Mouse (Mus musculus): ENCODE data around the gene Capg. TPM values are rescaled to one million over a fixed set of nuclear protein-coding genes. Genes with fewer than 3 reads are reported as not detected.

The Capg gene
- polyA plus RNA-seq, 1 experiment from 2014 or later, result 6.3 TPM

DNA sequence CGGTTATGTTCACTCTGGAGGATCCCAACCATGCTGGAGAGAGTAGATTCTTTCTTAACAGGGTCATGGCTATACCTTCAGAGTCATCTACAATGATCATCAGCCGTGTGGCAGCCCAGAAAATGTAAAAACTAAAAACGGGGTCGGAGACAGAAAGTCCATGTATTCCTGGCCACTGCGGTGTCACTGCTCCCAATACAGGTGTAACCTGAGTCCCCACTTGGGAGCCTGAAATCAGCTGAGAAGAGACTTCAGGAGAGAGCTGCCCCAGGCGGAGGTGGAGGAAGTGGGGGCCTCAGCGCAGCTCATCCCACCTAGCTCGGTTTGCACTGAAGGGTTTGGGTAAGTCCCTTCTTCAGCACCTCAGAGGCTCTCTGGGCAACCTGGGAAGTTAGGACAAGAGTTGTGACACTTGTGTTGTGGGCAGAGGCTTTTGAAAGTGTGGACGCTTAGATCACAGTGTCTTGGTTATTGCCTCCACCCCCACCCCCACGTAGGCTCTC lies 6.1 kb upstream of the Capg start:
- H3K4me3 ChIP-seq (ENCODE audit: low read depth, low read length), result peak overlapping the region; percentile 43
- peaks cover 6% of the 10 kb centered on the region; the same call in 1 of the 2 replicates for H3K4me1 ChIP-seq (ENCODE audit: control insufficient read depth, insufficient read depth, low read length)
- DNase-seq (ENCODE audit: low spot score), result no peak
- H3K27me3 ChIP-seq (replicated peaks; ENCODE audit: control insufficient read depth, insufficient read depth, low read length), result no peaks in the 10 kb centered on the region
- peak; percentile 1; the same call in 1 of the 2 replicates for ATAC-seq
- WGBS, result 57% methylated on average over 10 of the region's 10 CpGs
- H3K4me2 ChIP-seq (ENCODE audit: low read length), result peak overlapping the region; percentile 55
- no peak overlapping the region for H3K27ac ChIP-seq (ENCODE audit: low read depth, low read length)
- no peaks in the 10 kb centered on the region for H3K9me3 ChIP-seq (replicated peaks; ENCODE audit: control insufficient read depth, low read length)
- peak overlapping the region; percentile 72 for H3K9ac ChIP-seq (ENCODE audit: low read length)
- H3K36me3 ChIP-seq (ENCODE audit: control insufficient read depth, insufficient read depth, low read length), result no peaks in the 10 kb centered on the region

GRCm38 (mm10) chr6:72538562-72539031 lies 5.6 kb upstream of the Capg start:
- WGBS, result under 1% methylated on average over 16 of the region's 16 CpGs
- peaks cover 6% of the 10 kb centered on the region; the same call in 1 of the 2 replicates for H3K4me1 ChIP-seq (ENCODE audit: control insufficient read depth, insufficient read depth, low read length)
- H3K4me3 ChIP-seq (ENCODE audit: low read depth, low read length), result peak overlapping the region; percentile 43
- no peaks in the 10 kb centered on the region for H3K36me3 ChIP-seq (ENCODE audit: control insufficient read depth, insufficient read depth, low read length)
- DNase-seq (ENCODE audit: low spot score) (peak; percentile 94), ATAC-seq (peak; percentile 94)
- H3K9me3 ChIP-seq (replicated peaks; ENCODE audit: control insufficient read depth, low read length), result no peaks in the 10 kb centered on the region
- H3K27ac ChIP-seq (ENCODE audit: low read depth, low read length), result no peak overlapping the region
- no peaks in the 10 kb centered on the region for H3K27me3 ChIP-seq (replicated peaks; ENCODE audit: control insufficient read depth, insufficient read depth, low read length)
- H3K9ac ChIP-seq (ENCODE audit: low read length), result peak overlapping the region; percentile 72
- peak overlapping the region; percentile 55 for H3K4me2 ChIP-seq (ENCODE audit: low read length)

GRCm38 (mm10) chr6:72543265-72543850 lies 833 bp upstream of the Capg start:
- H3K9me3 ChIP-seq (replicated peaks; ENCODE audit: control insufficient read depth, low read length), result no peaks in the 10 kb centered on the region
- ATAC-seq (no peak), DNase-seq (ENCODE audit: low spot score) (no peak)
- H3K4me1 ChIP-seq (ENCODE audit: control insufficient read depth, insufficient read depth, low read length), result 0 out of 2 replicates have a peak, but pooled peaks cover 3% of the 10 kb centered on the region
- H3K27me3 ChIP-seq (replicated peaks; ENCODE audit: control insufficient read depth, insufficient read depth, low read length), result no peaks in the 10 kb centered on the region
- 62% methylated on average over 12 of the region's 12 CpGs for WGBS
- no peak overlapping the region for H3K4me2 ChIP-seq (ENCODE audit: low read length)
- no peak overlapping the region for H3K9ac ChIP-seq (ENCODE audit: low read length)
- no peak overlapping the region for H3K27ac ChIP-seq (ENCODE audit: low read depth, low read length)
- no peaks in the 10 kb centered on the region for H3K36me3 ChIP-seq (ENCODE audit: control insufficient read depth, insufficient read depth, low read length)
- no peak overlapping the region for H3K4me3 ChIP-seq (ENCODE audit: low read depth, low read length)

DNA sequence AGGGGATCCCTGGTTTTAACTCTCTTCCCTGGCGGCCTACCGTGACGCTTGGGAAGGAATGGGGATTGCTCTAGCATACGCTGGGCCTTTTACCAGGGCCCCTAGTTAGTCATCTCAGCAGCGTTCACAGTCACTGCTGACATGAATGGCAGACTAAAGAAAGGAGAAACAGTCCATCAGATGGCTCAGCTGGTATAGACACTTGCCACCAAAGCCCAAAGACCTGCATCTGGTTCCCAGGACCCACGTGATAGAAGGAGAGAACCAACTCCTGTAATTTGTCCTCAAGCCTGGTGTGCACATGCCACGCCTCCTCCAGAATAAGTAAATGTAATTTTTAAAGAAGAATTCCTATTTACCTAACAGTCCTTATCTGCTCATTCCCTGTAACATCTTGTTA lies 1.2 kb downstream of the Capg start:
- Histone ChIP-seq H3K4me3 (ENCODE audit: low read depth, low read length) (no peak overlapping the region), H3K27me3 (replicated peaks; ENCODE audit: control insufficient read depth, insufficient read depth, low read length) (no peaks in the 10 kb centered on the region), H3K4me1 (ENCODE audit: control insufficient read depth, insufficient read depth, low read length) (no peaks in the 10 kb centered on the region), H3K27ac (ENCODE audit: low read depth, low read length) (no peak overlapping the region), H3K36me3 (ENCODE audit: control insufficient read depth, insufficient read depth, low read length) (no peaks in the 10 kb centered on the region), H3K9ac (ENCODE audit: low read length) (no peak overlapping the region), H3K4me2 (ENCODE audit: low read length) (no peak overlapping the region), H3K9me3 (replicated peaks; ENCODE audit: control insufficient read depth, low read length) (no peaks in the 10 kb centered on the region)
- DNase-seq (ENCODE audit: low spot score), result no peak
- 53% methylated on average over 7 of the region's 7 CpGs for WGBS
- ATAC-seq, result no peak

- Histone ChIP-seq H3K36me3 (ENCODE audit: control insufficient read depth, insufficient read depth, low read length) (no peaks in the 10 kb centered on the region), H3K4me1 (ENCODE audit: control insufficient read depth, insufficient read depth, low read length) (no peaks in the 10 kb centered on the region), H3K9ac (ENCODE audit: low read length) (no peak overlapping the region), H3K27me3 (replicated peaks; ENCODE audit: control insufficient read depth, insufficient read depth, low read length) (no peaks in the 10 kb centered on the region), H3K27ac (ENCODE audit: low read depth, low read length) (no peak overlapping the region), H3K4me2 (ENCODE audit: low read length) (no peak overlapping the region), H3K4me3 (ENCODE audit: low read depth, low read length) (no peak overlapping the region), H3K9me3 (replicated peaks; ENCODE audit: control insufficient read depth, low read length) (no peaks in the 10 kb centered on the region)
- no peak for DNase-seq (ENCODE audit: low spot score)
- WGBS, result 89% methylated on average over 2 of the region's 2 CpGs
- no peak for ATAC-seq
Measured at GRCm38 (mm10) chr6:72547121-72547520, 2.9 kb downstream of the Capg start.

- no peaks in the 10 kb centered on the region for H3K9me3 ChIP-seq (replicated peaks; ENCODE audit: control insufficient read depth, low read length)
- peaks cover 5% of the 10 kb centered on the region for H3K4me1 ChIP-seq (ENCODE audit: control insufficient read depth, insufficient read depth, low read length)
- H3K27ac ChIP-seq (ENCODE audit: low read depth, low read length), result no peak overlapping the region
- no peaks in the 10 kb centered on the region for H3K27me3 ChIP-seq (replicated peaks; ENCODE audit: control insufficient read depth, insufficient read depth, low read length)
- no peak overlapping the region for H3K4me2 ChIP-seq (ENCODE audit: low read length)
- H3K9ac ChIP-seq (ENCODE audit: low read length), result no peak overlapping the region
- ATAC-seq (no peak), DNase-seq (ENCODE audit: low spot score) (no peak)
- 91% methylated on average over 3 of the region's 3 CpGs for WGBS
- no peak overlapping the region for H3K4me3 ChIP-seq (ENCODE audit: low read depth, low read length)
- no peaks in the 10 kb centered on the region for H3K36me3 ChIP-seq (ENCODE audit: control insufficient read depth, insufficient read depth, low read length)
Measured at GRCm38 (mm10) chr6:72547862-72548261, 3.7 kb downstream of the Capg start.

DNA sequence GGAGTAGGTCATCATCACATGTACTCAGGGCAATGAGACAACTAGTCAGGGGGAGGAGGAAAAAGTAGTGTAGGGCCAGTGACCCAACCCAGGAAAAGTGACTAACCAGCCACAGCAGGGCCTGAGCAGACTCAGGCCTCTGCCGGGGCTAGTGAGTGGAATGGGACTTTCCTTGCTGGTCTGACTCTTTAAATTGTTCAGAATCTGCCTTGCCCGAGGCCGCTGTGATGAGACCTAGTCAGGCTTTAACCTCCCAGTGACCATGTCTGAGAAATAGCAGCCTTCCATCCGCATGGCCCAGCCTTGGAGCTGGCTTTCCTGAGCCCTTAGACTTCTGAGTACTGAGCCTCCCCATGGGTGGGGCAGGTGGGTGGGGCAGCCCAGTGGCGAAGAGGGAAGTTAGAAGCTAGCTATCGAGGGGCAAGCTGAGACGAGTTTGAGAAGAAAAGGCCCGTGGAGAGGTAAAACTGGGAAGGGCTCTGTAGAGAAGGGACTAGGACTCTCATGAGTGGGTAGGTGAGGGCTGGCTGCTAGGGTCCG lies 4.9 kb downstream of the Capg start:
- no peak overlapping the region for H3K4me2 ChIP-seq (ENCODE audit: low read length)
- no peak overlapping the region for H3K4me3 ChIP-seq (ENCODE audit: low read depth, low read length)
- H3K4me1 ChIP-seq (ENCODE audit: control insufficient read depth, insufficient read depth, low read length), result peaks cover 5% of the 10 kb centered on the region
- ATAC-seq (no peak), DNase-seq (ENCODE audit: low spot score) (no peak)
- H3K27me3 ChIP-seq (replicated peaks; ENCODE audit: control insufficient read depth, insufficient read depth, low read length), result no peaks in the 10 kb centered on the region
- WGBS, result 74% methylated on average over 9 of the region's 9 CpGs
- H3K9me3 ChIP-seq (replicated peaks; ENCODE audit: control insufficient read depth, low read length), result no peaks in the 10 kb centered on the region
- H3K27ac ChIP-seq (ENCODE audit: low read depth, low read length), result no peak overlapping the region
- H3K36me3 ChIP-seq (ENCODE audit: control insufficient read depth, insufficient read depth, low read length), result no peaks in the 10 kb centered on the region
- H3K9ac ChIP-seq (ENCODE audit: low read length), result no peak overlapping the region

GRCm38 (mm10) chr6:72550025-72550424 lies 5.8 kb downstream of the Capg start:
- Histone ChIP-seq H3K4me1 (ENCODE audit: control insufficient read depth, insufficient read depth, low read length) (peaks cover 5% of the 10 kb centered on the region), H3K4me2 (ENCODE audit: low read length) (no peak overlapping the region), H3K36me3 (ENCODE audit: control insufficient read depth, insufficient read depth, low read length) (no peaks in the 10 kb centered on the region), H3K9me3 (replicated peaks; ENCODE audit: control insufficient read depth, low read length) (no peaks in the 10 kb centered on the region), H3K9ac (ENCODE audit: low read length) (no peak overlapping the region), H3K4me3 (ENCODE audit: low read depth, low read length) (no peak overlapping the region), H3K27ac (ENCODE audit: low read depth, low read length) (no peak overlapping the region), H3K27me3 (replicated peaks; ENCODE audit: control insufficient read depth, insufficient read depth, low read length) (no peaks in the 10 kb centered on the region)
- WGBS, result 72% methylated on average over 6 of the region's 6 CpGs
- ATAC-seq (no peak), DNase-seq (ENCODE audit: low spot score) (no peak)

DNA sequence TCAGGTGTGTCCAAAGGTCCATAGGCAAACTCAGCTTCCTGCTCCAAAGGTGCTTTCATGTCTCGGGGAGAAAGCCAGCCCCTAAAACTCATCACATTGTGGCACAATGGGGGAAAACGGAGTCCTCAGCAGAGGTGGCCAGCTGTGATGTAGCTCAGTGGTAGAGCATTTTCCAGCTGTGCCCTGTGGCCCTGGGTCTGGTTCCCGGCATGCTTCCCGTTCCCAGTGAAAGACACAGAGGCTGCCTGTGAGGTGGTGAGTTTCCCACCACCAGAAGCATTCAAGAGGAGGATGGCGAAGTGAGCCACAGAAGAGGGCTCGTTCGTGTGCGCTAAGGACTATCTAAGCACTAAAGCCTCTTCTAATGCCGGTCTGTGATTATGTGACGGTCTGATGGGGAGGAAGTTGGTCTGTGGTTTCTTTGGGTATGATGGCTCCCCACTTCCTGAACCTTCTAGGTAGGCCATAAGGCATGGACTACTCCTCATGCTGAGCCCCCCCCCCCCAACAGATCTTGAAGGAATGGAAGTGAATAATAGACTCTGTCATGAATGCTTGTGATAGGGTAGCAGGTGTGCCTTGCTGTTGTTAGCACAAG lies 6.4 kb downstream of the Capg start:
- no peaks in the 10 kb centered on the region for H3K36me3 ChIP-seq (ENCODE audit: control insufficient read depth, insufficient read depth, low read length)
- WGBS, result 82% methylated on average over 10 of the region's 10 CpGs
- H3K27me3 ChIP-seq (replicated peaks; ENCODE audit: control insufficient read depth, insufficient read depth, low read length), result no peaks in the 10 kb centered on the region
- no peak overlapping the region for H3K9ac ChIP-seq (ENCODE audit: low read length)
- no peak overlapping the region for H3K4me2 ChIP-seq (ENCODE audit: low read length)
- H3K4me1 ChIP-seq (ENCODE audit: control insufficient read depth, insufficient read depth, low read length), result peaks cover 5% of the 10 kb centered on the region
- ATAC-seq (no peak), DNase-seq (ENCODE audit: low spot score) (no peak)
- H3K9me3 ChIP-seq (replicated peaks; ENCODE audit: control insufficient read depth, low read length), result no peaks in the 10 kb centered on the region
- H3K27ac ChIP-seq (ENCODE audit: low read depth, low read length), result no peak overlapping the region
- H3K4me3 ChIP-seq (ENCODE audit: low read depth, low read length), result no peak overlapping the region
